Mouse (Mus musculus): Measurements from ENCODE around the gene Pde11a. TPM values are rescaled to one million over a fixed set of nuclear protein-coding genes. Genes with fewer than 3 reads are reported as not detected.

The Pde11a gene
- polyA plus RNA-seq, 1 experiment from 2014 or later: 2.9 TPM

DNA sequence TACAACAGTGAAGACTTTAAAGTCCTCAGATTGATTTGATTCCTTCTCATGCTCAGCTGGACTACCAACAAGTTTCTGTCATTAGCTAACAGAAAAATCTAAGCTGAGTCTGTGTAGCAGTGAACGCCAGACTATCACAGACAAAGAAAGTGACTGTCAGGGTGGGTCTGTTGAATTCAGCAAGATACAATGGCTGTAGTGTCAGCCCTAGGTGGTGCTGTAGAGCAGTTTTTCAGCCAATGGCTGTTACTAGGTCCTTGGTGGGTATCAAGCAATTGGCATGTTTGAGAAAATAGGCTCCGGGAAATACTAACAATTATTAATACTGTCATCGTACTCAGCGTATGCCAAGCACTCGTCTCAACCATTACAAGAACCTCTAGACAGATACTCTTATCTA lies 274.5 kb downstream of the Pde11a start:
- H3K27me3 ChIP-seq (replicated peaks): no peaks in the 10 kb centered on the region
- H3K4me2 ChIP-seq: no peak overlapping the region
- no peak overlapping the region for H3K9ac ChIP-seq (replicated peaks)
- no peaks in the 10 kb centered on the region for H3K9me3 ChIP-seq (replicated peaks)
- ATAC-seq (ENCODE audit: low FRiP score): no peak
- H3K4me1 ChIP-seq: peaks cover 16% of the 10 kb centered on the region
- 66% methylated on average over 5 of the region's 5 CpGs for WGBS
- no peaks in the 10 kb centered on the region for H3K36me3 ChIP-seq
- no peak overlapping the region for H3K27ac ChIP-seq (replicated peaks)
- no peak overlapping the region for H3K4me3 ChIP-seq (replicated peaks)

DNA sequence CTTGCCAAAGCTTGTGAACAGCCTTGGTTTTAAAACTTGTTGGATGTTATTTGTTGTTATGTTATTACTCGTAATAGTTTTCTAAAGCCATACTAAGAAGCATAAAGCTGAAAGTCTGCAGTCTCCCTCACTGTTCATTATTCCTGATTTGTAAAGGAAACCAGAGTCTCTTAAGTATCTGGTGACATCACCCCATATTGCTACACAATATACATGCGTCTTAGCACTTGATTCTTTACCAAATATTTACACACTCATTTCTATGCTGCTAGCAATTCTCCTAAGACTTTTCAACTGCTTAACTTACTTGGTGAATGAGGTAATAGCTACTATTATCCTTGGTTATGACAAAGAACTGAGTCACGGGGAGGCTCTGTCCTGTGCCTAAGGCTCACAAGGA lies 278.4 kb downstream of the Pde11a start:
- Histone ChIP-seq H3K4me3 (replicated peaks) (no peak overlapping the region), H3K4me2 (no peak overlapping the region), H3K9me3 (replicated peaks) (no peaks in the 10 kb centered on the region), H3K27me3 (replicated peaks) (no peaks in the 10 kb centered on the region), H3K9ac (replicated peaks) (no peak overlapping the region), H3K4me1 (peaks cover 5% of the 10 kb centered on the region; the same call in 1 of the 2 replicates), H3K36me3 (no peaks in the 10 kb centered on the region), H3K27ac (replicated peaks) (no peak overlapping the region)
- WGBS: 84% methylated on average over 3 of the region's 3 CpGs
- no peak for ATAC-seq (ENCODE audit: low FRiP score)

DNA sequence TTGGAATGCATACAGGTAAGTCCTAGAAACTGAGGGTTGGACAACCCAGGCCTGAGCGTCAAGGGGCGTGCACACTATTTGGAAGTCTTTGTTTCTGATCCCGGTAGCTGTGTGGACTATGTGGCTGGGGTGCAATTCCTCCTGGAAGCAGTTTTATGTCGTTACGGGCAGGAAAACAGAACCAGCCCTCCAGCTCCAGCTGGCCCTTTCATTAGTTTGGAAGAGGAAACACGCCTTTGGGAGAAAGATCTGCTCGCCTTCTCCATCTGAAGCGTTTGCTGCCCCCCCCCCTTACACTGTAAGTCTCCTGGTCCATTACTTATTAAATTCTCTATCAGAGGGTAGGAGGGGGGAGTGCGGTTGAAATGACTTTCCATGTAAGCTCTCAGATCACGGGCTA lies 279.0 kb downstream of the Pde11a start:
- Histone ChIP-seq H3K36me3 (no peaks in the 10 kb centered on the region), H3K4me3 (replicated peaks) (no peak overlapping the region), H3K9me3 (replicated peaks) (no peaks in the 10 kb centered on the region), H3K4me1 (peaks cover 5% of the 10 kb centered on the region; the same call in 1 of the 2 replicates), H3K9ac (replicated peaks) (no peak overlapping the region), H3K4me2 (no peak overlapping the region), H3K27ac (replicated peaks) (no peak overlapping the region), H3K27me3 (replicated peaks) (no peaks in the 10 kb centered on the region)
- 41% methylated on average over 10 of the region's 10 CpGs for WGBS
- ATAC-seq (ENCODE audit: low FRiP score): no peak

DNA sequence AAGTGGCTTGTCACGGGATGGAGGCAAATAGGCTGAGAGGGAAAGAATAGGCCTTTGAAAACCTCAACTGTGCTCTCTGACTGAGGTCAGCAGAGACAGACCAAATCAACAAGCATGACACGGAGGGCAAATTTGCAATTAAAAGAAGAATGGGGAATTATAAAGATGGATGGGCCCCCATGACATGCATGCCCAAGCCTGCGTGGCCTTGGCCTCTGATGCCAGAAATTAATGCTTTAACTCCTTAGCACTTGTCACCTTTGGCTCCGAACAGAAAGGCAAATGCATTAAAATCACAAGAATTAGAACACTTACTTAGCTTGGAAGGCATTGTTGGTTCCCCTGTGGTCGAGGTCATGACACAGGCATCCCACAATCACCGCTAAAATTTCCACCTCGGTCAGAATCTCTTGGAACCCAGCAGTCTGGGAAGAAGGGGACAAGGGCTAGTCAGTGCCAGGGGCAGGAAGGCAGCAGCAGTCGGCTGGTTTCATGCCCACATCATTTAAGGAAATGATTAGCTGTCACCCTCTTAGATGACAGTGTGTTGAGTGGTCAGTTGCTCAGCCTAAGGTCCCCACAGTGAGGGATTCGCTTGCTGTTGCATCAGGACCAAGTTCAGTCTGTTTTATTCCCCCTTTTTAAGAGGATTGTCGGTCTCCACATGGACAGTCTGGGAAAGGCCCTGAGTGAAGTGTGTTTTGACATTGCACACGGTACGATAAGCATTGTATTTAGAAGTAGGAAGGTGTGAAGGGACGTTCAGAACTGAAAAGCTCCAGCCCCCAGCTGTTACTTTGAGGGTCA lies 279.7 kb downstream of the Pde11a start:
- whole genome bisulfite sequencing: 26% methylated on average over 13 of the region's 13 CpGs
- H3K27me3 ChIP-seq (replicated peaks): no peaks in the 10 kb centered on the region
- no peak overlapping the region for H3K4me3 ChIP-seq (replicated peaks)
- H3K4me1 ChIP-seq: peaks cover 7% of the 10 kb centered on the region; the same call in 1 of the 2 replicates
- H3K4me2 ChIP-seq: no peak overlapping the region
- H3K27ac ChIP-seq (replicated peaks): no peak overlapping the region
- no peaks in the 10 kb centered on the region for H3K36me3 ChIP-seq
- H3K9me3 ChIP-seq (replicated peaks): no peaks in the 10 kb centered on the region
- H3K9ac ChIP-seq (replicated peaks): no peak overlapping the region
- no peak for ATAC-seq (ENCODE audit: low FRiP score)

DNA sequence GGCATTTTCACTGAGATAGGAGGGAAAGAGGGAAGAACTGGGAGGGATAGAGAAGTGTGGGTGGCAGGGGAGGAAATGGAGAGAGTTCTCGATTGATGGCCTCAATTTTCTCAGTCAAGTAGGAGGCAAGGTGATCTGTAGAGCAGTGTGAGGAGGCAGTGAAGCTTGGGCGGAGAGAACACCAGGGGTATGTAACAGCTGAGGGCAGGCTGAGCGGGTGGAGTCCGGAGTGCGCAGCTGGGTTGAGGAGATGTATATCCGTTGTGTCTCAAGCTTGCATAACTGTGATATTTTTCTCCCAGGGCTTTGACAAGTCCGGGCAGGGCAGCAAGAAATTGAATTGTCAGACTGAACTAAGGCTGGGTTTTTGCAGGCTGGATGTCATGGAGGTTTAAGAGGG lies 281.0 kb downstream of the Pde11a start:
- 79% methylated on average over 7 of the region's 7 CpGs for WGBS
- Histone ChIP-seq H3K4me2 (no peak overlapping the region), H3K9ac (replicated peaks) (no peak overlapping the region), H3K4me1 (peaks cover 9% of the 10 kb centered on the region; the same call in 1 of the 2 replicates), H3K27me3 (replicated peaks) (no peaks in the 10 kb centered on the region), H3K9me3 (replicated peaks) (no peaks in the 10 kb centered on the region), H3K36me3 (no peaks in the 10 kb centered on the region), H3K4me3 (replicated peaks) (no peak overlapping the region), H3K27ac (replicated peaks) (no peak overlapping the region)
- ATAC-seq (ENCODE audit: low FRiP score): no peak

DNA sequence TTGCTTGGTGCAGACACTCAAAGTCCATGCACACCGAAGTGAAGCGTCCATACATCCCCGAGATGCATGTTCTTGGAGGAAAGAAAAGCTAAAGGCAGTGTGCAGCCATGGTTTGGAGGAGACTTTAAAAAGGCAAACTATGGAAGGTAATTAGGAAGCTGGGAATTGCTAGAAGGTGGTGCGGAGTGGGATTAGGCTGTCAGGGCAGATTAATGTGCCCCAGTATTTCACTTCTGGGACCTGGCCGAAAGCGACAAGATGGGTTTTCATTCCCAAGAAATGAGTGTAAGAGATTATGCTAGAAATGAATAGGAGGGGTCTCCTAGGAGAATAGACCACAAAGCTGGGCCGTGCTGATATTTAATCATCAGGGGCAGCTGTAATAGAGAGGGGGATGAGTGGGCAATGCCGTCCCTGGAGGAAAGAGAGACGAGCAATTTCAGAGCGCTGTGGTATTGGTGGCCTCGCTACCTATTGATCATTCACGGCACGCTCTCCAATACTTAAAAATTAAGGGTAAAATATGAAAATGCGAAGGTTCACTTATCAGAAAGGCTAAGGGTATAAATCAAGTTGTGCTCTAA lies 284.7 kb downstream of the Pde11a start:
- no peak overlapping the region for H3K4me2 ChIP-seq
- no peaks in the 10 kb centered on the region for H3K36me3 ChIP-seq
- no peaks in the 10 kb centered on the region for H3K27me3 ChIP-seq (replicated peaks)
- H3K9ac ChIP-seq (replicated peaks): no peak overlapping the region
- H3K4me1 ChIP-seq: peaks cover 12% of the 10 kb centered on the region; the same call in 1 of the 2 replicates
- no peaks in the 10 kb centered on the region for H3K9me3 ChIP-seq (replicated peaks)
- H3K4me3 ChIP-seq (replicated peaks): no peak overlapping the region
- ATAC-seq (ENCODE audit: low FRiP score): no peak
- no peak overlapping the region for H3K27ac ChIP-seq (replicated peaks)
- 55% methylated on average over 14 of the region's 14 CpGs for WGBS

GRCm38 (mm10) chr2:76052897-76053505 lies 285.6 kb downstream of the Pde11a start:
- no peak overlapping the region for H3K4me3 ChIP-seq (replicated peaks)
- WGBS: 80% methylated on average over 1 of the region's 1 CpGs
- H3K27me3 ChIP-seq (replicated peaks): no peaks in the 10 kb centered on the region
- 0 out of 2 replicates have a peak, but pooled peaks cover 7% of the 10 kb centered on the region for H3K4me1 ChIP-seq
- H3K36me3 ChIP-seq: no peaks in the 10 kb centered on the region
- H3K9ac ChIP-seq (replicated peaks): no peak overlapping the region
- no peak for ATAC-seq (ENCODE audit: low FRiP score)
- no peak overlapping the region for H3K27ac ChIP-seq (replicated peaks)
- no peaks in the 10 kb centered on the region for H3K9me3 ChIP-seq (replicated peaks)
- H3K4me2 ChIP-seq: no peak overlapping the region

DNA sequence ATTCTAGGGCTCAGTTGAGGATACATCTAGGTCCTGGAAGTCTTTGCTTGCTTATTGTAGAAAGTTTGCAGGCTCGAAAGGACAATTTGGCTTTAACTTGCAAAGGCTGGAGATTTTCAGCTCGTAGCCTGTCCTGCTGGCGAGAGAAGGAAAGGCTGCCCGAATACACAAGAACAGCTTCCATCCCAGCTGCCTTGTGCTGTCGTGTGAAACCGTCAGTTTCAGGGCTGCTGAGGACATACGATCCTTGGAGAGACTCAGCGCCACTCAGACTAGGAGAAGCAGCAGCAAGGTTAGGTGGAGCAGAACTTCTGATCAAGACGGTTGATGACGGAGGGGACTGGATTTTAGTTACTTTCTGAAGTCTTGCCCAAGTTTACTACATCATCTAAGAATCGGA lies 287.2 kb downstream of the Pde11a start:
- H3K4me1 ChIP-seq: 0 out of 2 replicates have a peak, but pooled peaks cover 7% of the 10 kb centered on the region
- no peak overlapping the region for H3K4me2 ChIP-seq
- no peaks in the 10 kb centered on the region for H3K36me3 ChIP-seq
- H3K9me3 ChIP-seq (replicated peaks): no peaks in the 10 kb centered on the region
- no peak overlapping the region for H3K9ac ChIP-seq (replicated peaks)
- ATAC-seq (ENCODE audit: low FRiP score): no peak
- WGBS: 68% methylated on average over 11 of the region's 11 CpGs
- no peak overlapping the region for H3K27ac ChIP-seq (replicated peaks)
- no peaks in the 10 kb centered on the region for H3K27me3 ChIP-seq (replicated peaks)
- H3K4me3 ChIP-seq (replicated peaks): no peak overlapping the region

DNA sequence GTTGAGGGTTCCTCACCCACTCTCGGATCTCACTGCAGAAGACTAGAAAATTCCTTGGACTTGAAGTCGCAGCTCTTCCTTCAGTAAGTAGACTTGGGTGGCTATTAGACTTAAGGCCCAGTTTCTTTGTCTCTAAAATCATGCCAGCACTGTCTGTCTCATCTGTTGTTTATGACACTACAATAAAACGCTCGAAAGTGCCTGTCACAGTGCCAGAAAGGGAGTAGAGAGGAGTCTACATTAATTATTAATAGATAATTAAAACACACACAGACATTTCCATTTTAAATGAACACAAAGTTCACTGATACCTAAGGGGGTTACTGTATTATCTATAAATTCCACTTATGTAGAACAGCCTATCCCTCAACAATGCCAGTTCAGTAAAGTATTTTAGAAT lies 287.7 kb downstream of the Pde11a start:
- H3K4me1 ChIP-seq: 0 out of 2 replicates have a peak, but pooled peaks cover 7% of the 10 kb centered on the region
- WGBS: 53% methylated on average over 4 of the region's 4 CpGs

GRCm38 (mm10) chr2:76050092-76050491 lies 288.5 kb downstream of the Pde11a start:
- H3K4me3 ChIP-seq (replicated peaks): no peak overlapping the region
- no peaks in the 10 kb centered on the region for H3K36me3 ChIP-seq
- 0 out of 2 replicates have a peak, but pooled peaks cover 7% of the 10 kb centered on the region for H3K4me1 ChIP-seq
- no peaks in the 10 kb centered on the region for H3K27me3 ChIP-seq (replicated peaks)
- 72% methylated on average over 10 of the region's 10 CpGs for WGBS
- H3K27ac ChIP-seq (replicated peaks): no peak overlapping the region
- H3K9me3 ChIP-seq (replicated peaks): no peaks in the 10 kb centered on the region
- H3K9ac ChIP-seq (replicated peaks): no peak overlapping the region
- H3K4me2 ChIP-seq: no peak overlapping the region
- ATAC-seq (ENCODE audit: low FRiP score): no peak

More for the DNA sequence above, 287.7 kb downstream of the Pde11a start:
- no peak overlapping the region for H3K9ac ChIP-seq (replicated peaks)
- H3K27me3 ChIP-seq (replicated peaks): no peaks in the 10 kb centered on the region
- no peaks in the 10 kb centered on the region for H3K36me3 ChIP-seq
- no peaks in the 10 kb centered on the region for H3K9me3 ChIP-seq (replicated peaks)
- no peak overlapping the region for H3K4me2 ChIP-seq
- no peak for ATAC-seq (ENCODE audit: low FRiP score)
- no peak overlapping the region for H3K4me3 ChIP-seq (replicated peaks)
- no peak overlapping the region for H3K27ac ChIP-seq (replicated peaks)

GRCm38 (mm10) chr2:76049529-76049928 lies 289.0 kb downstream of the Pde11a start:
- H3K27ac ChIP-seq (replicated peaks): no peak overlapping the region
- no peak overlapping the region for H3K4me3 ChIP-seq (replicated peaks)
- no peaks in the 10 kb centered on the region for H3K27me3 ChIP-seq (replicated peaks)
- H3K9ac ChIP-seq (replicated peaks): no peak overlapping the region
- H3K4me2 ChIP-seq: no peak overlapping the region
- H3K4me1 ChIP-seq: 0 out of 2 replicates have a peak, but pooled peaks cover 7% of the 10 kb centered on the region
- no peaks in the 10 kb centered on the region for H3K36me3 ChIP-seq
- WGBS: 81% methylated on average over 8 of the region's 8 CpGs
- H3K9me3 ChIP-seq (replicated peaks): no peaks in the 10 kb centered on the region
- no peak for ATAC-seq (ENCODE audit: low FRiP score)

- Histone ChIP-seq H3K4me1 (0 out of 2 replicates have a peak, but pooled peaks cover 4% of the 10 kb centered on the region), H3K27me3 (replicated peaks) (no peaks in the 10 kb centered on the region), H3K4me3 (replicated peaks) (no peak overlapping the region), H3K4me2 (no peak overlapping the region), H3K9ac (replicated peaks) (no peak overlapping the region), H3K36me3 (no peaks in the 10 kb centered on the region), H3K27ac (replicated peaks) (no peak overlapping the region), H3K9me3 (replicated peaks) (no peaks in the 10 kb centered on the region)
- no peak for ATAC-seq (ENCODE audit: low FRiP score)
- WGBS: 79% methylated on average over 12 of the region's 12 CpGs
Measured at GRCm38 (mm10) chr2:76047740-76048139, 290.8 kb downstream of the Pde11a start.
